In the genomic region with DNA sequence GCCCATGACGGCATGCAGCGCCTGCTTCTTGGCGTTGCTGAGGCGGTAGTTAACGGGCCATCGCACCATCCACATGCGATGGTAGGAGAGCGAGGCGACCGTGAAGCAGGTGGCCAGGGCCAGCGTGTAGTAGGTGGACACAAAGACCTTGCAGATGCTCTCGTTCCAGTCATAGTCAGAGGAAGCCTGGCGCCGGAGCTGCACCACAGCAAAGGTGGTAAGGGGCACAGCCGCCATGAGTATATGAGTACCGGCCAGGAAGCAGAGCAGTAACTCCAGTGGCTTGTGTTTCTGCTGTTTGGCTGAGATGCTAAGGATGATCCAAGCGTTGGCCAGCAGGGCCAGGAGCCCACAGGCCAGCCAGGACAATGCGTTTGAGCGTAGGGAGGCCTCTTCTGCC, we compare ENCODE assay signal across 16 mouse cellular contexts. TPM values are rescaled to one million over a fixed set of nuclear protein-coding genes. Genes with fewer than 3 reads are reported as not detected.
A peak's percentile ranks its signal among the peaks of the same experiment; 100 is the strongest.
DNase-seq lines count a peak whose midpoint lies in the region; ATAC-seq lines count a peak whose summit lies in the region.
"Had no signal": no experiment of that assay in that cellular context is flagged by ENCODE, and none has a peak within 500 bp of the region (broad histone marks: within the 10 kb centered on the region; RNA-seq: fewer than 3 reads in every experiment).

No protein-coding gene starts in this region.

- no peak overlapping the region for H3K4me3 ChIP-seq in kidney, embryonic 14.5 days (ENCODE audit: low read length)
- 0 out of 2 replicates have a peak overlapping the region, but pooled peaks have one; percentile 5 for H3K4me3 ChIP-seq in forebrain, embryonic 15.5 days
- H3K4me3 ChIP-seq in midbrain, embryonic 12.5 days = no peak overlapping the region
- H3K4me3 ChIP-seq: erythroblast, embryonic 14.5 days had no signal

- H3K4me2 ChIP-seq in kidney, embryonic 14.5 days (replicated peaks; ENCODE audit: low read depth, low read length) = no peak overlapping the region
- H3K4me2 ChIP-seq in forebrain, embryonic 15.5 days (replicated peaks) = peak overlapping the region; percentile 68; the same call in 1 of the 2 replicates
- H3K4me2 ChIP-seq in midbrain, embryonic 12.5 days (replicated peaks) = no peak overlapping the region
- H3K4me2 ChIP-seq: liver, embryonic 11.5 days had no signal

- H3K36me3 ChIP-seq in kidney, embryonic 14.5 days (ENCODE audit: control insufficient read depth, insufficient read depth, low read length) = no peaks in the 10 kb centered on the region
- H3K36me3 ChIP-seq in forebrain, embryonic 15.5 days = 0 out of 2 replicates have a peak, but pooled peaks cover 3% of the 10 kb centered on the region
- H3K36me3 ChIP-seq in midbrain, embryonic 12.5 days = no peaks in the 10 kb centered on the region

- H3K4me1 ChIP-seq in kidney, embryonic 14.5 days (ENCODE audit: control insufficient read depth, insufficient read depth, low read length) = peaks cover 28% of the 10 kb centered on the region
- H3K4me1 ChIP-seq in forebrain, embryonic 15.5 days = peaks cover 69% of the 10 kb centered on the region
- H3K4me1 ChIP-seq in midbrain, embryonic 12.5 days = peaks cover 70% of the 10 kb centered on the region

- WGBS in kidney, embryonic 14.5 days = 85% methylated on average over 19 of the region's 19 CpGs
- WGBS in forebrain, embryonic 15.5 days = 81% methylated on average over 19 of the region's 19 CpGs
- 79% methylated on average over 19 of the region's 19 CpGs for WGBS in midbrain, embryonic 12.5 days

- H3K27me3 ChIP-seq in kidney, embryonic 14.5 days (ENCODE audit: control insufficient read depth, insufficient read depth, low read length) = peaks cover 6% of the 10 kb centered on the region
- H3K27me3 ChIP-seq in forebrain, embryonic 15.5 days = no peaks in the 10 kb centered on the region
- H3K27me3 ChIP-seq in midbrain, embryonic 12.5 days = peaks cover 19% of the 10 kb centered on the region

- DNase-seq in kidney, adult 11 months = no peak
- DNase-seq in cerebellum, adult 9-10 months = peak; percentile 61
- no peak for DNase-seq in adrenal gland, adult 2 months
- DNase-seq in lung, postnatal 4 days = no peak
- no peak for DNase-seq in spleen, postnatal 14 days (ENCODE audit: low spot score in 2 of 2)
- DNase-seq: adrenal gland, adult 8-10 months; heart, postnatal 10 days; kidney, adult 9 months; lung, postnatal 14 days had no signal

- H3K9me3 ChIP-seq in kidney, embryonic 14.5 days (ENCODE audit: control insufficient read depth, low read length) = no peaks in the 10 kb centered on the region
- H3K9me3 ChIP-seq in forebrain, embryonic 15.5 days = no peaks in the 10 kb centered on the region
- no peaks in the 10 kb centered on the region for H3K9me3 ChIP-seq in midbrain, embryonic 12.5 days

- no peak for ATAC-seq in kidney, embryonic 14.5 days (ENCODE audit: low FRiP score, low TSS enrichment)
- no peak for ATAC-seq in forebrain, embryonic 15.5 days (replicated peaks)
- no peak for ATAC-seq in midbrain, embryonic 12.5 days (ENCODE audit: low FRiP score, low read depth)

- H3K27ac ChIP-seq in kidney, embryonic 14.5 days (ENCODE audit: low read depth, low read length) = no peak overlapping the region
- no peak overlapping the region for H3K27ac ChIP-seq in forebrain, embryonic 15.5 days (replicated peaks)
- H3K27ac ChIP-seq in midbrain, embryonic 12.5 days (replicated peaks) = no peak overlapping the region

- H3K9ac ChIP-seq in kidney, embryonic 14.5 days (ENCODE audit: low read depth, low read length) = peak overlapping the region; percentile 12; the same call in 1 of the 2 replicates
- H3K9ac ChIP-seq in forebrain, embryonic 15.5 days (replicated peaks) = no peak overlapping the region
- H3K9ac ChIP-seq in midbrain, embryonic 12.5 days (replicated peaks) = 0 out of 2 replicates have a peak overlapping the region, but pooled peaks have one; percentile 31

RNA-seq across cellular contexts. Expression of a gene that starts 2.5 kb away (rescaled TPM):
- 0.55 and 1.1 TPM in 2 replicates for polyA plus RNA-seq in kidney, embryonic 14.5 days (2014; fragmentation: Nextera tagmentation; extraction: Ambion mirVana)
- 25.2 and 25.9 TPM in 2 replicates for polyA plus RNA-seq in forebrain, embryonic 15.5 days (2015; fragmentation: Nextera tagmentation; extraction: Ambion mirVana)
- polyA plus RNA-seq in midbrain, embryonic 12.5 days (2016; fragmentation: Nextera tagmentation; extraction: Ambion mirVana) = 11.8 and 11.9 TPM in 2 replicates
- total RNA-seq in adrenal gland, adult 2 months (2021) = 1 to 10 TPM; 1.1 to 2.5 TPM
- polyA plus RNA-seq in adrenal gland, adult 2 months (2012; rRNA removed) = 1.9 and 2.4 TPM in 2 replicates

RNA-seq across cellular contexts. Expression of a gene that starts 3.7 kb away (rescaled TPM):
- polyA plus RNA-seq in kidney, embryonic 14.5 days (2014; fragmentation: Nextera tagmentation; extraction: Ambion mirVana) = 25.8 and 29.5 TPM in 2 replicates
- polyA plus RNA-seq in forebrain, embryonic 15.5 days (2015; fragmentation: Nextera tagmentation; extraction: Ambion mirVana) = 15.3 and 15.7 TPM in 2 replicates
- 21.4 and 25.6 TPM in 2 replicates for polyA plus RNA-seq in midbrain, embryonic 12.5 days (2016; fragmentation: Nextera tagmentation; extraction: Ambion mirVana)
- 10 to 100 TPM; 16.8 to 23.6 TPM for total RNA-seq in adrenal gland, adult 2 months (2021)
- 42.6 and 48.6 TPM in 2 replicates for polyA plus RNA-seq in adrenal gland, adult 2 months (2012; rRNA removed)
- polyA plus RNA-seq: erythroblast, embryonic 14.5 days had no signal

RNA-seq across cellular contexts. Expression of a gene that starts 21.2 kb away (rescaled TPM):
- 0.84 and 1.3 TPM in 2 replicates for polyA plus RNA-seq in kidney, embryonic 14.5 days (2014; fragmentation: Nextera tagmentation; extraction: Ambion mirVana)
- 0.23 and 1.8 TPM in 2 replicates for polyA plus RNA-seq in forebrain, embryonic 15.5 days (2015; fragmentation: Nextera tagmentation; extraction: Ambion mirVana)
- 5.5 TPM in 2 replicates for polyA plus RNA-seq in midbrain, embryonic 12.5 days (2016; fragmentation: Nextera tagmentation; extraction: Ambion mirVana)
- 10 to 100 TPM in 1 of 2 experiments, 1 to 10 TPM in 1; 6.7 to 12.2 TPM for total RNA-seq in adrenal gland, adult 2 months (2021)
- 9.2 and 11.9 TPM in 2 replicates for polyA plus RNA-seq in adrenal gland, adult 2 months (2012; rRNA removed)
- total RNA-seq: granulocyte monocyte progenitor cell, adult 5-6 weeks had no signal
- polyA plus RNA-seq: C2C12; erythroblast, embryonic 14.5 days had no signal

RNA-seq across cellular contexts. Expression of a gene that starts 26.8 kb away (rescaled TPM):
- polyA plus RNA-seq in kidney, embryonic 14.5 days (2014; fragmentation: Nextera tagmentation; extraction: Ambion mirVana) = 0.16 TPM in 1 of 2 replicates, not detected in the other
- 0.15 TPM in 1 of 2 replicates, not detected in the other for polyA plus RNA-seq in forebrain, embryonic 15.5 days (2015; fragmentation: Nextera tagmentation; extraction: Ambion mirVana)
- 0.20 TPM in 1 of 2 replicates, not detected in the other for polyA plus RNA-seq in midbrain, embryonic 12.5 days (2016; fragmentation: Nextera tagmentation; extraction: Ambion mirVana)
- under 1 TPM; 0.31 to 0.55 TPM for total RNA-seq in adrenal gland, adult 2 months (2021)
- polyA plus RNA-seq in adrenal gland, adult 2 months (2012; rRNA removed) = 0.52 and 0.61 TPM in 2 replicates
- polyA plus RNA-seq: C2C12; erythroblast, embryonic 14.5 days; liver, embryonic 11.5 days had no signal

RNA-seq across cellular contexts. Expression of a gene that starts 31.9 kb away (rescaled TPM):
- 201 and 232 TPM in 2 replicates for polyA plus RNA-seq in kidney, embryonic 14.5 days (2014; fragmentation: Nextera tagmentation; extraction: Ambion mirVana)
- 100 and 106 TPM in 2 replicates for polyA plus RNA-seq in forebrain, embryonic 15.5 days (2015; fragmentation: Nextera tagmentation; extraction: Ambion mirVana)
- polyA plus RNA-seq in midbrain, embryonic 12.5 days (2016; fragmentation: Nextera tagmentation; extraction: Ambion mirVana) = 168 and 169 TPM in 2 replicates
- total RNA-seq in adrenal gland, adult 2 months (2021) = 1 to 10 TPM; 2.2 to 3.9 TPM
- 5.9 and 8.6 TPM in 2 replicates for polyA plus RNA-seq in adrenal gland, adult 2 months (2012; rRNA removed)
